Mouse (Mus musculus) heart, adult 2 months (tissue): ENCODE data around the gene Arnt2.

Experiments used
- CTCF ChIP-seq: fragments of 200-600 bp; IDR thresholded peaks from 2 replicates; pipeline ENCODE4 v1.8.1; 2022; ENCODE audit warnings: antibody characterized with exemption, mild to moderate bottlenecking, moderate library complexity
- EP300 ChIP-seq: fragments of 200-500 bp; IDR thresholded peaks from 2 replicates; pipeline ENCODE4 v1.6.1; 2011; ENCODE audit warnings: low read depth, low read length, control low read depth; ENCODE audit not compliant: insufficient read depth
- POLR2A ChIP-seq: fragments of 200-500 bp; IDR thresholded peaks from 2 replicates; pipeline ENCODE4 v1.6.1; 2011; ENCODE audit warnings: mild to moderate bottlenecking, low read depth, low read length, control low read depth; ENCODE audit not compliant: insufficient read depth

DNA sequence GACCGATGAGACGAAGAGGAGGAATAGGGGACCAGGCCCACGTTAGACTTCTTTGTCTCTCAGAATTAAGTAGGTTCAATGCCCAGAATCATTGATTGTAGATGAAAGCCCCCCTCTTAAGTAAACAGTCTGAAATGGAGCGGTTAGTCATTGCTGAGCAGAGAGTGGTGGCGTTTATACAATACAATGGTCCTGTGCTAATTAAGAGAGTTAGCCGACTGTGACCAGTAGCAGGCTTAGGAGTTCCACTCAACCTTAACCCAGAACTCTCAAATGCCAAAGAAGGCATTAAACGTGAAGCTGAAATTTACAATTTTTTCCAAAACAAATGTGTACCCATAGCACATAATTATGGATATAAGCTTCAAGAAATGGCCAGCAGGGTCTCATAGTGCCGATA, 2.6 kb upstream of the Arnt2 start:
- no peak for TF ChIP-seq POLR2A
- no peak for TF ChIP-seq CTCF
- TF ChIP-seq EP300: no peak
